Mouse (Mus musculus) frontal cortex, adult 2 months (tissue): Measurements from ENCODE around the gene Asna1. TPM values are rescaled to one million over a fixed set of nuclear protein-coding genes. Genes with fewer than 3 reads are reported as not detected.
A peak's percentile ranks its signal among the peaks of the same experiment; 100 is the strongest.

Experiments
- DNase-seq, 2 experiments: peaks; one replicate each; pipeline ENCODE4 v3.0.0; 2022; ENCODE audit warnings: low spot score in 1 of 2; ENCODE audit errors: extremely low spot score in 1 of 2
- polyA plus RNA-seq: library from polyadenylated mRNA; depleted of rRNA; stranded (reverse); fragments of >200 nt; gene quantifications from 2 replicates; pipeline ENCODE4 v1.2.3, GENCODE M21; 2012; rRNA removed

Asna1 gene
- polyA plus RNA-seq, 1 experiment: 238 TPM

DNA sequence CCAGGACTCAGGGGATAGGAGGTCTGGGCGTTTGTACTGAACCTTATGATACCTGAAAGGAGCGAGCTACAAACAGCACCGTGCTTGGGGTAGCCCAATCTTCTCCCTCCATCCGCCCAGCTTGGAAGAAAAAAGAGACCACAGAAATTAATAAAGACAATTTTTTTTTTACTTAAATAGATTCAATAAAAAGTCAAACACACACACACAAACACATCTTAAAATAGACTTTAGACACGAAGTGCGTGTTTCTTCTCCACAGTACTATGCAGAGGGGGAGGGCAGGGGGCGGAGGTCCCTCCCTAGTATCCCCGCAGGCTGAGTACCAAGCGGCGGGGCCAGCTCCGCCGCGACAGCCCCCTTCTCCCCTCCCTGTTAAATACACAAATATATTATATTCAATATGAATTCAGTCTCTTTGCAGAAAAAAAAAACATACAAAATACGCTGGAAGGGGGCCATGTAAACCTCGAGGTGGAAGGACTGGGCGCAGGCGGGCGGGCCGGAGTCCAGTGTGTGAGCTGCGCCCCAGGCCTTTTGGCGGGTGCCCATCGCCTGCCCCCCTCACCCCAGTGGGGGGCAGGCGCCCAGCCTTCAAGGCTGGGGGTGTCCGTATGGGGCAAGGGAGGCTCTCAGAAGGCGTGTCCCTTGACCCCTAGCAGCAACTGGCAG lies 48.2 kb downstream of the Asna1 start:
- DNase-seq: no peak

DNA sequence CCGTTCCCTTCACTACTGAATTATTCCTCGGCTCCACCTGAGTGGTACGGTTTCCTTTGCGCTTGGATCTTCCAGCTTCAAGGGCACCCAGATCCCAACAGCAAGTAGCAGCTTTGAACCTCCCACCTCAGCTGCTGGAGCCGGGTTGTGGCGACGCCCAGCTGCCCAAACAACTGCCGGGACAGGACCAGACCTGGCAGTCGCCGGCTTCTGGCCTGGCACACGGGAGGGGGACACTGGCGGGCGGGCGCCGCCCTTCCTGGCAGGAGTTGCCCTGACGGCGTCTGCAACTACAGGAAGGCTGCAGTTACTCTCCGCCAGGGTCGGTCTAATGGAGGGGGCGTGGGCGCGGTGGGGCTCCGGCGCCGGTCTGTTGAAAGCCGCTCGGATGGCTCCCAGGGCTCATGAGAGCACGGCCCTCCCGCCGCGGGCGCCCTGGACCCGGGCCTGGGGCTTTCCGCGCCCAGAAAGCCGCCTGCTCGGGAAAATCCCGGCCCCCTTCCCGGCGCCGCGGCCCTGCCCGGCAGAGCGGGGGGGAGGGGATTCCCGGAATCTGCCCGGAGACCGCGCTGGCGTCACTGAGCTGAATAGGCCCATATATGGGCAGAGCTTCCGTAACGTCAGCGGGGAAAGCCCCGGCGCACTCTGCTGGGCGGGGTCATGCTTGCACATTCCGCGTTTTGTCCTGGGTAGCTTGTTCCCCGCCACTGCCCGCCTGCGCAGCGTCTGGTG lies 48.9 kb downstream of the Asna1 start:
- DNase-seq: peak; percentile 89 to 98

DNA sequence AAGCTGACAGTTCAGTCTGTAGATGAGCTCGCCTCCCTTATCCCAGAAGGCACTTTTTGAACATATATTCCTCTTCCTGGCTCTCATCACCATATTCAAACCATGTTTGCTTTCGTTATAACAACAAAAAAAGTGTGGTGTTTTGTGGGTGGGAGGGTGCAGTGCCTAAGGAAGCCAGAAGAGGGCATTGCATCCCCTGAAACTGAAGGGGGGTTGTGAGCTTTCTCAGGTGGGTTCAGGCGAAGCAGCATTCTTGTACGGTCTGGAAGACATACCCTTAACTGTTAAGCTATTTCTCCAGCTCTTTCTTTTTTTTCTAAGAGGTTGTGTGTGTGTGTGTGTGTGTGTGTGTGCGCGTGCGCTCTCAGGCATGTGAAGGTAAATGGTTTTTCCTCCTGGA lies 49.6 kb downstream of the Asna1 start:
- peak in 1 of 2 experiments; percentile 81 for DNase-seq

DNA sequence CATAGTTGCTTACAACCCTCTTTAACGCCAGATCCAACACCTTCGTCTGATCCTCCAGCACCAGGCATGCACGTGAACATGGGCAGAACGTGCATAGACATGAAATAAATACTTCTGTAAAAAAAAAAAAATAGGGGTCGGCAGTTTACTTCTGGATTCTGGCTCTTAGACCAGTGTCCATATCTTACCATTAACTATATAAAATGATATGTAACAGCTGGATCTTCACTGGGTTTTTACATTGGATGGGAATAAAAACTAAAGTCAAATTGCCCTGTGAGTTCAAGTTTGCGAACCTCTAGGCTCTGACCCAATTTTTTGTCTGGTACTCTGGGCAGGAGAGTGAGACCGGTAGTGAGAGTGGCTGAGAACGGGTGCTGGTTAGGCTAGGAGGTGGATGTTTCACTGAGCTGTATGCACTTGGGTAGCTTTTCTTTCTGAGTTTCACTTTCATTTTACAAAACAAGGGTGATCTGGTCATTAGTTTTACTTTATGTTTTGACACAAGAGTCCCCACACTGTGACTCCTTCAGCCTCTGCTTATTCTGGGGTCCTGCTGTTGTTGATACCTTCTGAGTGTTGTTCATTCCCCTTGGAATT lies 50.4 kb downstream of the Asna1 start:
- DNase-seq: no peak

DNA sequence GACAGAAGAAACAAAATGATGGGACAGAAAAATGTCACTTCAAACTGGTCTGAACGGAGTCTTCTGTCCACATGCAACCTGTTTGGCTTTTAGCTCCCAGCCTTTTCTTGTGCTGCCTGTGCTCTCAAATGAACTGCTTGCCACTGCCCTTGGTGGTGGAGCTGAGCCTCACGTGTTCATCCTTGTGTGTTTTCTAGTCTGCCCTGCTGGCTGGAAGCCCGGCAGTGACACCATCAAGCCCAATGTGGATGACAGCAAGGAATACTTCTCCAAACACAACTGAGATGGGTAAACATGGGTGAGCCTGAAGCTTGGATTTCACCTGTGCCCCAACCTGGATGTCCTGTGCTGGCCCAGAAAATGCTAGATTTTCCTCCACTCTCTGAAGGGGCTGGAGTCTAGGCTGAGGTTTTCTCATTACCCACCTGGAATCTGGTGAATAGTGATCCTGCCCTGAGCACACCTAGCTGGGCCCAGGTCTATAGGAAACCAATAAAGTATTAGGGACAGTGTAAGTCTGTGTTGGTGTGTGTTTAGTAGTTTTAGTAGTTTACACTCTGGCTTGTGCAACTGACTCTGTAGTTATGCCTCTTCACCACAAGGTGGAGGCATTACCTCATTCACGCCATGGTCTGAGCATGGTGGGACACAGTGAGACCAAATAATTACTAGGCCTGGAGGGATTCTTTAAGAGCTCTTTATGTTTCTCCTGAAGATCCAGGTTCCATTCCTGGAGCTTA lies 51.1 kb downstream of the Asna1 start:
- peak in 1 of 2 experiments; percentile 70 for DNase-seq

DNA sequence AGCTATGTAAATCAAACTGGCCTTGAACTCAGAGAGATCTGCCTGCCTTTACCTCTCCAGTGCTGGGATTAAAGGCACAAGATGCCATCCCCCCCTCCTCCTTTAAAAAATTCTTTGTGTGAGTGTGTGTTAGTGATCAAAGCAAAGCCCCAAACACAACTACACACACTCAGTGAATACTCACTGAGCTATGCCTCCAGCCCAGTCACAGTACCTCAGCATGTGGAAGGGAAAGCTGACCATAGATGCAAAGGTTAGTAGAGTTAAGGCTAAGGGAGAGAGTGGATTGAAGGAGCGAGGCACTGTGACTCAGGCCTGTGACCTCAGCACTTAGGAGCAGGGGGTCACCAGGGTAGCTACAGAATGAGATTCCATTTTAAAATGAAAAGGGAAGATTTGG lies 52.0 kb downstream of the Asna1 start:
- no peak for DNase-seq

DNA sequence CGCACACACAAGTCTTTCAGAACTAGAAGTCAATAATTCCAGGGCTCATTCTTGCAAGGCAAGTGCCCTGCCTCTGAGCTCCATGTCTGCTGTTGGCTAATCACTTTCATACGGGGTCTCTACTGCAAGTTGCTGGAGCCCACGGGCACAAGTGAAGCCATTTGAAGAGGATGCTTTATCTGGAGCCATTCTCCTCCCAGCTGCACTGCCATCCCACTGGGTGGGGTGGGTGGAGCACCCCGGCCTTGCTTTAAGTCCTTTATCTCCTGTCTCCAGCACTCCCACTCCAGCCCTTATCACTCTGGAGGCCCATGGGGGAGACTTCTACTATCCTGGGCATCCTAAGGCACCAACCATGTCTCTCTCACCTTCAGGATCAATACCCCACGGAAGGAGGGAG lies 54.2 kb downstream of the Asna1 start:
- DNase-seq: no peak

DNA sequence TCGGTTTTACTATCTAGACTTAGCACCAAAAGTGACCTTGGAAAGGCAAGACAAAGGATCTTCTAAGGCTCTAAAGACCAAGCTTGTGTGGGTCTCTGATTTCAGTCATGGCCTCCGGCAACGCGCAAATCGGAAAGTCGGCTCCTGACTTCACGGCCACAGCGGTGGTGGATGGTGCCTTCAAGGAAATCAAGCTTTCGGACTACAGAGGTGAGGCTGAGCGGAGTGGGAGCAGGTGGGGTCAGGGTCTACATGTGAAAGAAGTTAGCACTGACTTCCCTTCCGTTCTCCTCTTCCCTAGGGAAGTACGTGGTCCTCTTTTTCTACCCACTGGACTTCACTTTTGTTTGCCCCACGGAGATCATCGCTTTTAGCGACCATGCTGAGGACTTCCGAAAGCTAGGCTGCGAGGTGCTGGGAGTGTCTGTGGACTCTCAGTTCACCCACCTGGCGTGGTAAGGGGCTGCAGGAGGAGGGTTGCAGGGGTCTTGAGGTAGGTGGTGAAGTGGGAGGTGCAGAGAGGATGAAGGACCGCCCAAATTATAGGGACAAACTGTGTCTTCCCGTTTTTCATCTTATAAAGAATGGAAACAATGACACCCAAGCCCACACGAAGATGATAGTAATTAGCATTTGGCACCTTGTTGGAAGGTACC lies 54.8 kb downstream of the Asna1 start:
- no peak for DNase-seq

DNA sequence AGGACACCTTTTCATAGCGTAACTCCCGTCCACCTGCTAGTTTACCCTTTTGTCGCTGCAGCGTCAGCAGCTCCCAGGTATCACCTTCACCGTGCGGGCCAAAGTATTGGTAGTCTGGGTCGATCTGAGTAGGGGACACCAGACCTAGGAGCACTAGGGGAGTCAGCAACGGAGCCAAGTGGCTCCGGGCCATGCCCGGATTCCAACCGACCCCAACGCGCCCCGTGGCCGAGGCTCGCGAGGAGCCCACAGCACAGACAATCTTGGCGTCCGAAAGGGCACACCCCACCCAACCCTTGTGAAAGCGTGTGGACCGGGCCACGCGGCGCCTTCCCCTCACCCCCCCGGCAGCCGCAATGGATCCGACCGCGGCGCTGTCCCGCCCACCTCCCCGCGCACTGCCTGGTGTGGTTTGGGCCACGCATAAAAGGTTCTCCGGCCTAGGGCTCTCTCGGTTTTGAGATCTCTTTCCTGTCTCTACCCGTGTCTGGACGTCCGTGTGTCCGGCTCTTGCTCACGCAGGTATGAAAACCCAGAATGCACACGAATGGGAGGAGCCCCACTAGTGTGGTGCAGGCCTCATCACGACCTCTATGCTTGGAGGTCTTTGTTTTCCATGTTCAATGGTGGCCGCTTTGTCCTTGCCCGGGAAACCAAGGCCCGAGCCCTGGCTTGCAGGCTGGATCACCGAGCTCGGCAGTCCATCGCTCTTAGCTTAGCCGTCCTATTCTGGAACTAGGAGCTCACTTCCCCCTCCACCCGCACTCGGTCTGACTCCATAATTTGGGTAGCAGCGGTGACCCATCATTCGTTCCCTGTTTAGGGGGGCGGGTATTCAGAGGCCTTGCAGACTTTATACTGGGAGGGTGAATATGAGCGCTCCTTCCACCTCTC lies 55.6 kb downstream of the Asna1 start, which contains the start of the genes Gm49661, Prdx2 and Rnaseh2a:
Gm49661 (minus strand) TSS at position 193 of the 894 bp plus-strand sequence.
Prdx2 (plus strand) TSS at position 347 of the 894 bp plus-strand sequence.
Rnaseh2a (minus strand) TSS at position 527 of the 894 bp plus-strand sequence.
- DNase-seq: peak in 1 of 2 experiments; percentile 77

DNA sequence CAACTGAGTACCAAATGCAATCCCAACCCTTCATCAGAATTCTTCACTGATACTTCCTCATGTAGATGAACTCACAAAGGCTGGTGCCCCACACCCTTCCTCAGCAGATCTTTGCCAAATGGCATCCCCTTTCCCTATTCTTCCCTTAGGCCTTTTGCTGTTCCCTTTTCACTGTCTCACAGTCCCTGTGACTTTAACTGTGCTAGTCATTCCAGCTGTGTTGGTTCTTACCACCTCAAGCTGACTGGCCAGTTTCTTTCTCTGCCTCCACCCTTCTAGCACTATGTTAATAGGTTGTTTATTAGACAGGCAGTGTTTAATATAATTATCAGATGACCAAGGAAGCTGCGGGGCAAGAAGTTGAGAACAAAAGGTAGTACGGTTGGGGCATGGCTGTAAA lies 56.4 kb downstream of the Asna1 start:
- DNase-seq: no peak

Other genes with a start within 250 kb of the Asna1 start
- 51.3 and 61.3 TPM in 2 replicates for gene Nfix, start 224.9 kb downstream of the Asna1 start, polyA plus RNA-seq
- 14.6 and 15.5 TPM in 2 replicates for gene Dand5, start 202.5 kb downstream of the Asna1 start, polyA plus RNA-seq
- 28.0 and 30.9 TPM in 2 replicates for gene Gadd45gip1, start 193.8 kb downstream of the Asna1 start, polyA plus RNA-seq
- gene Rad23a, start 184.6 kb downstream of the Asna1 start, polyA plus RNA-seq: 75.2 and 80.5 TPM in 2 replicates
- 561 and 590 TPM in 2 replicates for gene Calr, start 178.3 kb downstream of the Asna1 start, polyA plus RNA-seq
- 59.6 and 59.7 TPM in 2 replicates for gene Farsa, start 168.3 kb downstream of the Asna1 start, polyA plus RNA-seq
- 4.2 and 5.2 TPM in 2 replicates for gene Syce2, start 153.2 kb downstream of the Asna1 start, polyA plus RNA-seq
- gene Gcdh, start 131.4 kb downstream of the Asna1 start, polyA plus RNA-seq: 55.1 and 71.5 TPM in 2 replicates
- 0.17 and 0.38 TPM in 2 replicates for gene Klf1, start 123.4 kb downstream of the Asna1 start, polyA plus RNA-seq
- 5.7 and 6.5 TPM in 2 replicates for gene Dnase2a, start 116.7 kb downstream of the Asna1 start, polyA plus RNA-seq
- gene Mast1, start 87.9 kb downstream of the Asna1 start, polyA plus RNA-seq: 69.0 and 76.3 TPM in 2 replicates
- gene Rtbdn, start 78.3 kb downstream of the Asna1 start, polyA plus RNA-seq: 7.6 and 7.9 TPM in 2 replicates
- not detected in 2 replicates for gene Gm49661, start 55.8 kb downstream of the Asna1 start, polyA plus RNA-seq
- gene Prdx2, start 55.7 kb downstream of the Asna1 start, polyA plus RNA-seq: 318 and 332 TPM in 2 replicates
- gene Rnaseh2a, start 55.5 kb downstream of the Asna1 start, polyA plus RNA-seq: 37.5 and 39.7 TPM in 2 replicates
- 52.0 and 106 TPM in 2 replicates for gene Junb, start 46.6 kb downstream of the Asna1 start, polyA plus RNA-seq
- 20.7 and 26.0 TPM in 2 replicates for gene Hook2, start 34.7 kb downstream of the Asna1 start, polyA plus RNA-seq
- 0.10 TPM in 1 of 2 replicates, not detected in the other for gene Best2, start 10.8 kb downstream of the Asna1 start, polyA plus RNA-seq
- 150 and 167 TPM in 2 replicates for gene Trir, start 1.5 kb upstream of the Asna1 start, polyA plus RNA-seq
- gene Tnpo2, start 11.6 kb upstream of the Asna1 start, polyA plus RNA-seq: 96.1 and 109 TPM in 2 replicates
- 42.4 and 46.3 TPM in 2 replicates for gene Fbxw9, start 34.8 kb upstream of the Asna1 start, polyA plus RNA-seq
- gene Gm5741, start 42.7 kb upstream of the Asna1 start, polyA plus RNA-seq: 0.74 TPM in 1 of 2 replicates, not detected in the other
- gene Dhps, start 46.5 kb upstream of the Asna1 start, polyA plus RNA-seq: 66.6 and 68.7 TPM in 2 replicates
- gene Wdr83os, start 55.5 kb upstream of the Asna1 start, polyA plus RNA-seq: 110 and 122 TPM in 2 replicates
- gene Wdr83, start 56.0 kb upstream of the Asna1 start, polyA plus RNA-seq: 57.8 and 58.2 TPM in 2 replicates
- gene Man2b1, start 58.0 kb upstream of the Asna1 start, polyA plus RNA-seq: 40.2 and 46.9 TPM in 2 replicates
- 3.2 and 4.0 TPM in 2 replicates for gene Zfp791, start 97.8 kb upstream of the Asna1 start, polyA plus RNA-seq
- gene Cks1brt, start 126.6 kb upstream of the Asna1 start, polyA plus RNA-seq: not detected in 2 replicates
- not detected in 2 replicates for gene Olfr371, start 200.7 kb upstream of the Asna1 start, polyA plus RNA-seq